28 mouse cellular contexts compared by ENCODE assay signal in the genomic region with DNA sequence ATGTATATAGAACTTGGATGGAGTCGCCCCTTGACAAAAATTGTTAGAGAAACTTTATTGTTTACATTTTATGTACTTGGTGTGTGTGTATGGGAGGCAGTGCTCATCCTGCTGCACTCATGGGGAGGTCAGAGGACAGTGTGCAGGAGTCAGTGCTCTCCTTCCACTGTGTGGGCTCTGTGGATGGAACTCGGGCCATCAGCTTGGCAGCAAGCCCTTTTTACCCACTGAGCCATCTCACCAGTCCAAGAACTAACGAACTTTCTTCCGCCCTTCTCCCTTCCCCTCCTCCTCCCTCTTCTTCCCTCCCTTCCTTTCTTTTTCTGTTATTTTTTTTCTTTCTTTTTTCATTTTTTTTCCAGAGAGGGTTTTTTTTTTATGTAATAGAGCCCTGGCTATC. TPM values are rescaled to one million over a fixed set of nuclear protein-coding genes. Genes with fewer than 3 reads are reported as not detected.
DNase-seq lines count a peak whose midpoint lies in the region; ATAC-seq lines count a peak whose summit lies in the region.
"Had no signal": no experiment of that assay in that cellular context is flagged by ENCODE, and none has a peak within 500 bp of the region (broad histone marks: within the 10 kb centered on the region; RNA-seq: fewer than 3 reads in every experiment).

No protein-coding gene starts in this region.

- peak overlapping the region; percentile 50 for H3K4me2 ChIP-seq in heart, embryonic 14.5 days (ENCODE audit: low read length)
- no peak overlapping the region for H3K4me2 ChIP-seq in kidney, embryonic 15.5 days
- H3K4me2 ChIP-seq: embryonic facial prominence, embryonic 12.5 days; limb, embryonic 12.5 days; liver, embryonic 15.5 days; midbrain, embryonic 13.5 days; neural tube, embryonic 13.5 days had no signal

- peak overlapping the region; percentile 5; the same call in 1 of the 2 replicates for H3K9ac ChIP-seq in heart, embryonic 14.5 days (ENCODE audit: low read length)
- H3K9ac ChIP-seq in kidney, embryonic 15.5 days, result no peak overlapping the region
- H3K9ac ChIP-seq: embryonic facial prominence, embryonic 12.5 days; limb, embryonic 12.5 days; liver, embryonic 15.5 days; midbrain, embryonic 13.5 days; neural tube, embryonic 13.5 days had no signal

- H3K9me3 ChIP-seq in heart, embryonic 14.5 days (ENCODE audit: control insufficient read depth, low read length), result no peaks in the 10 kb centered on the region
- no peaks in the 10 kb centered on the region for H3K9me3 ChIP-seq in kidney, embryonic 15.5 days (replicated peaks)
- H3K9me3 ChIP-seq: embryonic facial prominence, embryonic 12.5 days; limb, embryonic 12.5 days; liver, embryonic 15.5 days; midbrain, embryonic 13.5 days; neural tube, embryonic 13.5 days had no signal

- H3K4me3 ChIP-seq in heart, embryonic 14.5 days (ENCODE audit: control insufficient read depth in 1 of 2, insufficient read depth in 1 of 2, low read depth in 1 of 2, low read length in 2 of 2), result no peak overlapping the region
- H3K4me3 ChIP-seq in kidney, embryonic 15.5 days (replicated peaks), result no peak overlapping the region
- H3K4me3 ChIP-seq: embryonic facial prominence, embryonic 12.5 days; limb, embryonic 12.5 days; liver, embryonic 15.5 days; midbrain, embryonic 13.5 days; neural tube, embryonic 13.5 days had no signal

- intact Hi-C loops in heart, postnatal 14 days (cut with DNase I), result no loop called here

- WGBS in heart, embryonic 14.5 days, result 65% methylated on average over 4 of the region's 4 CpGs
- 77% methylated on average over 4 of the region's 4 CpGs for whole genome bisulfite sequencing in kidney, embryonic 15.5 days

- H3K27me3 ChIP-seq in heart, embryonic 14.5 days (ENCODE audit: control insufficient read depth, insufficient read depth, low read length), result no peaks in the 10 kb centered on the region
- no peaks in the 10 kb centered on the region for H3K27me3 ChIP-seq in kidney, embryonic 15.5 days
- H3K27me3 ChIP-seq: embryonic facial prominence, embryonic 12.5 days; limb, embryonic 12.5 days; liver, embryonic 15.5 days; midbrain, embryonic 13.5 days; neural tube, embryonic 13.5 days had no signal

- peaks cover 9 to 12% of the 10 kb centered on the region in 2 experiments for H3K4me1 ChIP-seq in heart, embryonic 14.5 days (ENCODE audit: control insufficient read depth in 2 of 2, insufficient read depth in 2 of 2, low read length in 2 of 2)
- peaks cover 20% of the 10 kb centered on the region; the same call in 1 of the 2 replicates for H3K4me1 ChIP-seq in kidney, embryonic 15.5 days
- H3K4me1 ChIP-seq: embryonic facial prominence, embryonic 12.5 days; liver, embryonic 15.5 days; midbrain, embryonic 13.5 days had no signal

- no peak for DNase-seq in heart, postnatal 14 days
- peak; percentile 39 for DNase-seq in kidney, adult 11 months
- DNase-seq in kidney, postnatal 10 days, result no peak
- peak; percentile 66 to 68 for DNase-seq in kidney, postnatal 36 days
- DNase-seq: adrenal gland, postnatal 25 days; B cell, adult 2 months; cerebellum, adult 11-12 months; cerebellum, adult 9-11 months; embryo, embryonic 11 days; gastrocnemius, postnatal 14 days; layer of hippocampus, adult 9-11 months; lung, postnatal 10 days; right cerebral cortex, postnatal 4 days; thymus, adult 18-20 months; thymus, postnatal 25 days had no signal

- H3K36me3 ChIP-seq in heart, embryonic 14.5 days (ENCODE audit: control insufficient read depth, insufficient read depth, low read length), result 0 out of 2 replicates have a peak, but pooled peaks cover 3% of the 10 kb centered on the region
- peaks cover 20% of the 10 kb centered on the region for H3K36me3 ChIP-seq in kidney, embryonic 15.5 days
- H3K36me3 ChIP-seq: liver, embryonic 15.5 days; midbrain, embryonic 13.5 days; neural tube, embryonic 13.5 days had no signal

- ATAC-seq in heart, embryonic 14.5 days (ENCODE audit: insufficient number of reproducible peaks, insufficient read depth, low FRiP score, low read depth), result no peak
- ATAC-seq in kidney, embryonic 15.5 days (replicated peaks; ENCODE audit: low FRiP score), result no peak
- ATAC-seq: forebrain, embryonic 14.5 days; hindbrain, embryonic 16.5 days; midbrain, embryonic 13.5 days had no signal

- H3K27ac ChIP-seq in heart, embryonic 14.5 days (replicated peaks in 1 of 2; ENCODE audit: control insufficient read depth in 1 of 2, insufficient read depth in 1 of 2, low read depth in 2 of 2, low read length in 2 of 2), result peak overlapping the region; percentile 77 to 87
- H3K27ac ChIP-seq in kidney, embryonic 15.5 days, result no peak overlapping the region
- H3K27ac ChIP-seq: embryonic facial prominence, embryonic 12.5 days; liver, embryonic 15.5 days; macrophage; midbrain, embryonic 13.5 days; neural tube, embryonic 13.5 days; stomach, postnatal 0 days had no signal

RNA-seq across cellular contexts. Expression of a gene that starts 29.3 kb away (rescaled TPM):
- polyA plus RNA-seq in heart, embryonic 14.5 days (2014; fragmentation: Nextera tagmentation; extraction: Ambion mirVana), result 4.9 and 5.4 TPM in 2 replicates
- total RNA-seq in heart, postnatal 14 days (2021), result 1 to 10 TPM; 6.5 to 8.0 TPM
- polyA plus RNA-seq in kidney, embryonic 15.5 days (2015; fragmentation: Nextera tagmentation; extraction: Ambion mirVana), result 11.5 and 11.7 TPM in 2 replicates
- total RNA-seq: granulocyte monocyte progenitor cell, adult 5-6 weeks; megakaryocyte-erythroid progenitor cell, adult 5-6 weeks had no signal

RNA-seq across cellular contexts. Expression of a gene that starts 40.9 kb away (rescaled TPM):
- polyA plus RNA-seq in heart, embryonic 14.5 days (2014; fragmentation: Nextera tagmentation; extraction: Ambion mirVana), result 48.5 and 51.0 TPM in 2 replicates
- total RNA-seq in heart, postnatal 14 days (2021), result 10 to 100 TPM; 50.6 to 51.0 TPM
- polyA plus RNA-seq in kidney, embryonic 15.5 days (2015; fragmentation: Nextera tagmentation; extraction: Ambion mirVana), result 63.2 and 69.6 TPM in 2 replicates

Comparison
In these comparisons a context has a peak if more than half of its experiments do, and no peak if none do; other contexts are left out.
1. DNase-seq: peak in kidney, adult 11 months (single experiment) and kidney, postnatal 36 days (2 of 2); none in heart, postnatal 14 days (0 of 2) and kidney, postnatal 10 days (single experiment).